Mouse (Mus musculus) liver, embryonic 11.5 days (tissue): ENCODE measurements around the gene Sec31b. TPM values are rescaled to one million over a fixed set of nuclear protein-coding genes. Genes with fewer than 3 reads are reported as not detected.
A peak's percentile ranks its signal among the peaks of the same experiment; 100 is the strongest.

ENCODE experiments used
- ATAC-seq: fragments of 200-750 bp; cut with Nextera tagmentation; replicated peaks from 2 replicates; pipeline ENCODE4 v1.8.0; 2017; ENCODE audit warnings: moderate number of reproducible peaks, mild to moderate bottlenecking, moderate TSS enrichment, moderate library complexity; ENCODE audit not compliant: low FRiP score
- DNase-seq: peaks from one replicate; pipeline ENCODE4 v3.0.0-alpha.2; 2017; ENCODE audit warnings: low spot score
- H3K27ac ChIP-seq: fragments of 300-500 bp; sonication (generic); 2 replicates; pipeline ENCODE4 v1.5.1; 2014; ENCODE audit warnings: mild to moderate bottlenecking, low read depth, low read length, control low read depth
- H3K27me3 ChIP-seq: fragments of 300-500 bp; sonication (generic); replicated peaks from 2 replicates; pipeline ENCODE4 v1.6.1; 2014; ENCODE audit warnings: low read length, mixed read lengths; ENCODE audit not compliant: control insufficient read depth, insufficient read depth
- H3K36me3 ChIP-seq: fragments of 300-500 bp; sonication (generic); 2 replicates; pipeline ENCODE4 v1.6.1; 2014; ENCODE audit warnings: mild to moderate bottlenecking, low read length, moderate library complexity, mixed read lengths; ENCODE audit not compliant: control insufficient read depth, insufficient read depth
- H3K4me1 ChIP-seq: fragments of 300-500 bp; sonication (generic); replicated peaks from 2 replicates; pipeline ENCODE4 v1.6.1; 2014; ENCODE audit warnings: low read length, mixed read lengths; ENCODE audit not compliant: control insufficient read depth, insufficient read depth
- H3K4me2 ChIP-seq: fragments of 300-500 bp; sonication (generic); 2 replicates; pipeline ENCODE4 v1.6.1; 2014; ENCODE audit warnings: mild to moderate bottlenecking, control low read depth, moderate library complexity
- H3K4me3 ChIP-seq: fragments of 300-500 bp; sonication (generic); 2 replicates; pipeline ENCODE4 v1.5.1; 2014; ENCODE audit warnings: low read depth, low read length, control low read depth
- H3K9ac ChIP-seq: fragments of 300-500 bp; sonication (generic); 2 replicates; pipeline ENCODE4 v1.6.1; 2014; ENCODE audit warnings: low read depth, low read length, control low read depth
- H3K9me3 ChIP-seq: fragments of 300-500 bp; sonication (generic); 2 replicates; pipeline ENCODE4 v1.6.1; 2016; ENCODE audit warnings: low read length, inconsistent platforms, mixed read lengths; ENCODE audit not compliant: control insufficient read depth
- whole genome bisulfite sequencing: fragments of 180-500 bp; shearing (Covaris S2); extraction: QIAGEN DNeasy Blood & Tissue Kit; methylation state at CpG from one replicate; pipeline ENCODE4 v1.1.7; 2014; 5-methylcytosine and 5-hydroxymethylcytosine counted together
- polyA plus RNA-seq: library from polyadenylated mRNA; unstranded; fragments of >200 nt; fragmentation: Nextera tagmentation; extraction: Ambion mirVana; gene quantifications from 2 replicates; pipeline ENCODE4 v1.2.1, GENCODE M21; 2014

The Sec31b gene
- 0.55 and 0.58 TPM in 2 replicates for polyA plus RNA-seq

DNA sequence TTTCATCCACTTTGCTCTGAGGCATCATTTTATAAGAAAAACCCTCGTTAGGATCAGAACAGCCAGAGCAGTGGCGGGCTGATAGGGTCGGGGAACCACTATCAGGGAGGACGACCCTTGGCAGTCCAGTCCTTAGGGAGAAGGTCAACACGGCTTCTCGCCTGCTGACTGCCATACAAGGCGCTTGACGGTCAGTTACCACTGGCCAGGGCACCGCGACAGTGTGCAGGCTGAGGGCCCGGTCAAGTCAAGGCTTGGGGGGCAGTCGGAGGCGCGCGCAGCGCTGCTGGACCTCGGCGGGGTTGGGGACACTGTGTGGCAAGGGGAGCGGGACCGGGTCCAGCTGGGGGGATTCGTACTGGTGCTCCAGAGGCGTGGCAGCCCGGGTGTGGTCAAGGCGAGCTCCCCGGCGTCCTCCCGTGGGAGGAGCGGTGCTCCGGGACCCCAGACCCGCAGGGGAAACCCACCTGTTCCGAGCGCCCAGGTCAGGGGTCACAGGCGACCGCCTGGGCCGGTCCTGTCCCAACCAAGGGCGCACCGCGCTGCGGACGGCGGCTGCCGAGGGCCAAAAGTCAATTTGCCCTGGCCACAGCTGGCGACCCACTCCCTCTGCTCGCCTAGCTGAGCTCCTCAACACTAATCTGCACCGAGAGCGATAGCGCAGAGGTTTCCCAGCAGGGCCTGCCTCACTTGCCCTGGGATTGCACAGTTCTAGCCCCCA is at the start of gene Sec31b:
Sec31b (minus strand) TSS at position 544 of the 721 bp plus-strand sequence.
- H3K4me1 ChIP-seq = peaks cover 9% of the 10 kb centered on the region
- H3K27ac ChIP-seq = no peak within 1 kb of the TSS
- peak within 1 kb of the TSS; percentile 66 for H3K9ac ChIP-seq
- peak; percentile 64 for ATAC-seq
- peak; percentile 77 for DNase-seq
- H3K4me2 ChIP-seq = peak within 1 kb of the TSS; percentile 99
- peaks cover 5% of the 10 kb centered on the region; the same call in 1 of the 2 replicates for H3K9me3 ChIP-seq
- H3K36me3 ChIP-seq = peaks cover 18% of the 10 kb centered on the region
- WGBS = under 1% methylated on average over 47 of the region's 47 CpGs
- H3K4me3 ChIP-seq = peak within 1 kb of the TSS; percentile 66
- H3K27me3 ChIP-seq = no peaks in the 10 kb centered on the region; the same call in 1 of the 2 replicates

GRCm38 (mm10) chr19:44594180-44594579 is 48.5 kb upstream of the Sec31b start:
- H3K9ac ChIP-seq = no peak overlapping the region
- H3K36me3 ChIP-seq = no peaks in the 10 kb centered on the region
- ATAC-seq (no peak), DNase-seq (no peak)
- WGBS = 94% methylated on average over 14 of the region's 14 CpGs
- H3K4me1 ChIP-seq = no peaks in the 10 kb centered on the region
- H3K4me2 ChIP-seq = no peak overlapping the region
- 0 out of 2 replicates have a peak, but pooled peaks cover 4% of the 10 kb centered on the region for H3K27me3 ChIP-seq
- H3K4me3 ChIP-seq = no peak overlapping the region
- no peaks in the 10 kb centered on the region for H3K9me3 ChIP-seq
- no peak overlapping the region for H3K27ac ChIP-seq

GRCm38 (mm10) chr19:44591638-44592037 is 46.0 kb upstream of the Sec31b start:
- Histone ChIP-seq H3K27ac (no peak overlapping the region), H3K9me3 (no peaks in the 10 kb centered on the region), H3K4me3 (no peak overlapping the region), H3K4me1 (no peaks in the 10 kb centered on the region), H3K36me3 (no peaks in the 10 kb centered on the region), H3K27me3 (peaks cover 8% of the 10 kb centered on the region), H3K9ac (no peak overlapping the region), H3K4me2 (no peak overlapping the region)
- ATAC-seq (no peak), DNase-seq (no peak)
- WGBS = 75% methylated on average over 6 of the region's 6 CpGs

- H3K4me3 ChIP-seq = no peak overlapping the region
- 82% methylated on average over 18 of the region's 18 CpGs for WGBS
- ATAC-seq = no peak
These were observed 45.3 kb upstream of the Sec31b start for GRCm38 (mm10) chr19:44590992-44591391.

GRCm38 (mm10) chr19:44589591-44590223 is 44.0 kb upstream of the Sec31b start:
- Histone ChIP-seq H3K9me3 (no peaks in the 10 kb centered on the region), H3K36me3 (no peaks in the 10 kb centered on the region), H3K4me3 (no peak overlapping the region), H3K9ac (no peak overlapping the region), H3K27me3 (peaks cover 20% of the 10 kb centered on the region), H3K4me2 (no peak overlapping the region), H3K27ac (no peak overlapping the region), H3K4me1 (no peaks in the 10 kb centered on the region)
- ATAC-seq (no peak), DNase-seq (no peak)
- WGBS = 50% methylated on average over 7 of the region's 7 CpGs

More at GRCm38 (mm10) chr19:44590992-44591391, 45.3 kb upstream of the Sec31b start:
- Histone ChIP-seq H3K27ac (no peak overlapping the region), H3K4me2 (no peak overlapping the region), H3K9ac (no peak overlapping the region), H3K4me1 (no peaks in the 10 kb centered on the region), H3K27me3 (peaks cover 12% of the 10 kb centered on the region), H3K9me3 (no peaks in the 10 kb centered on the region), H3K36me3 (no peaks in the 10 kb centered on the region)
- DNase-seq = no peak

GRCm38 (mm10) chr19:44588036-44588435 is 42.4 kb upstream of the Sec31b start:
- Histone ChIP-seq H3K27me3 (peaks cover 30% of the 10 kb centered on the region), H3K9ac (no peak overlapping the region), H3K27ac (no peak overlapping the region), H3K9me3 (no peaks in the 10 kb centered on the region), H3K4me3 (no peak overlapping the region), H3K4me2 (no peak overlapping the region), H3K36me3 (no peaks in the 10 kb centered on the region), H3K4me1 (no peaks in the 10 kb centered on the region)
- ATAC-seq = no peak
- no peak for DNase-seq
- 39% methylated on average over 4 of the region's 4 CpGs for WGBS

DNA sequence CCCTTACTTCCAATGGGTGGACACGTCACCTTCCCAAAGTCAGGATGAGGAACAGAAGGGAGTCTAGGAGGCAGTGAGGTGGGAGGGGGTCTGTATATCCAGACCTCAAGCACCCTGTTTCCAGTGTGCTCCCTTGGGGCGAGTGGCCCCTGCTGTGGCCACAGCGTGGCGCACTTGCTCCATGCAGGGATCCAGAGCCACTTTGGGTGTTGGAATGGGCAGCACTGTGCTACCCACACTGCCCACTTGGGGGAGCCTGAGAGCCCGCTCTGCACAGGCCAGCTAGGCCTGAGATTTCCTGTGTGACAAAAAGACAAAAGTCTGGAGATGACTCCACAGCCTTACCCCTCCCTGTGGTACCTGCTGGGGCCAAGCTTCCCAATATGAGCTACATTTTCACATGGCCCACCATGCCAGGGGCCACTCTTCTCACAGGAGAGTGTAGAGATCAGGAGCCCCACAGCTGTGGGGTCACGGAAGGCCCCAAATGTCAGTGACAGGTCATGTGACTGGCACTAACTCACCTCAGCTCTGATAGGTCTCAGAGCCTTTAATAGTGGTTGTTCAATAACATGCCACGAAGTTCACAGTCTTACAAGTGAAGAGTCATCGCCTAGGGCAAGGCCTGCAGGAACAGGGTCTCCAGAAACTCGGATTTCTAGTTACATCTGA is 37.1 kb upstream of the Sec31b start:
- H3K36me3 ChIP-seq = no peaks in the 10 kb centered on the region
- H3K4me3 ChIP-seq = no peak overlapping the region
- no peak overlapping the region for H3K9ac ChIP-seq
- H3K4me2 ChIP-seq = no peak overlapping the region
- H3K27ac ChIP-seq = no peak overlapping the region
- DNase-seq (peak; percentile 86), ATAC-seq (peak; percentile 78)
- H3K4me1 ChIP-seq = no peaks in the 10 kb centered on the region
- 34% methylated on average over 9 of the region's 9 CpGs for WGBS
- H3K27me3 ChIP-seq = peaks cover 28% of the 10 kb centered on the region
- no peaks in the 10 kb centered on the region for H3K9me3 ChIP-seq

- no peak for DNase-seq
- no peak overlapping the region for H3K4me2 ChIP-seq
- no peaks in the 10 kb centered on the region for H3K36me3 ChIP-seq
- ATAC-seq = no peak
- H3K4me3 ChIP-seq = no peak overlapping the region
- H3K9ac ChIP-seq = no peak overlapping the region
- H3K27me3 ChIP-seq = peaks cover 26% of the 10 kb centered on the region
- H3K4me1 ChIP-seq = no peaks in the 10 kb centered on the region
- 84% methylated on average over 10 of the region's 10 CpGs for WGBS
- H3K9me3 ChIP-seq = no peaks in the 10 kb centered on the region
- no peak overlapping the region for H3K27ac ChIP-seq
These were observed 36.4 kb upstream of the Sec31b start for GRCm38 (mm10) chr19:44582103-44582502.
